Mouse (Mus musculus) liver, postnatal 0 days (tissue): ENCODE data around the gene Celf3.

ENCODE experiments used
- CTCF ChIP-seq: sonication (generic); IDR thresholded peaks from 2 replicates; pipeline ENCODE4 v1.5.1; 2016; ENCODE audit warnings: antibody characterized with exemption, low read depth
- EP300 ChIP-seq: IDR thresholded peaks from 2 replicates; pipeline ENCODE4 v1.6.1; 2016; ENCODE audit warnings: antibody characterized with exemption, low read depth, mild to moderate bottlenecking

DNA sequence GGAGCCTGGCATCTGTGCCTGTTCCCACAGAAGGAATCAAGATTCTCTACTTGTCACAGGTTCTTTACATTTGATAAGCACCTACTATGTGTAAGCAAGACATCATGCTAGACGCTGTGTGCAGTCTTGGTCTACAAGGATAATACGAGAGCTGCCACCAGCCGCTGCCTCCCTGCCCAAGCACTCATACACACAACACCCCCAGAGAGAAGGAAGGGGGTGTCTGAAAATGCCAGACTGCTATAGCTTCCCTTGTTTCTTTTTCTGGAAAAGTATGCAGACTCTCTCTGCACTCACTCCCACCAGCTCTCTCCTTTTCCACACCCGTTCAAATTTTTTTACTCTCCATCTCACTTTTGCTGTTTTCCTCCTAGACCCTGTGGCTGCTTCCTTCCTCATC is 651 bp upstream of the Celf3 start:
- TF ChIP-seq EP300, result no peak
- no peak for TF ChIP-seq CTCF
